Mouse (Mus musculus): Measurements from ENCODE around the gene Drc1. TPM values are rescaled to one million over a fixed set of nuclear protein-coding genes. Genes with fewer than 3 reads are reported as not detected.

The Drc1 gene
- polyA plus RNA-seq (2015; fragmentation: Nextera tagmentation; extraction: Ambion mirVana): not detected in 2 replicates

DNA sequence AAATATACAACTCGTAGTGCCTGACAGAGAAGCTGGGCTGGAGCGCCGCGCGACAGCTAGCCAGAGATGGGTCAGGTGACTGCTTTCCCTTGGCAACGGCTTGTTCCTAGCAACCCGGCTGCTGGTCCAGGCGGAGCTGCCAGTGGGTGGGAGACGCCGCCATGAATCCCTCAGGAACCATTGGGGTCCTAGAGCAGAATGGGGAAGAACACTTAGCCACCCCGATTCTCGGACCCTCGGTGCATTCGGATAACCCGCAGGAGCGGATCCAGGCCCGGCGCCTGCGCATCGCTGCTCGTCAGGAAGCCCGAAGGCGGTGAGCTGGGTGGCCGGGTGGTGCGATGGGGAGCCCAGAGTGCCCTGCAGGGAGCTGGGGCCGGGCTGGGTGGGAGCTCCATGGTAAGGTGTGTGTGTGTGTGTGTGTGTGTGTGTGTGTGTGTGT is at the start of gene Drc1:
Drc1 (plus strand) TSS at position 98 of the 442 bp plus-strand sequence.

DNA sequence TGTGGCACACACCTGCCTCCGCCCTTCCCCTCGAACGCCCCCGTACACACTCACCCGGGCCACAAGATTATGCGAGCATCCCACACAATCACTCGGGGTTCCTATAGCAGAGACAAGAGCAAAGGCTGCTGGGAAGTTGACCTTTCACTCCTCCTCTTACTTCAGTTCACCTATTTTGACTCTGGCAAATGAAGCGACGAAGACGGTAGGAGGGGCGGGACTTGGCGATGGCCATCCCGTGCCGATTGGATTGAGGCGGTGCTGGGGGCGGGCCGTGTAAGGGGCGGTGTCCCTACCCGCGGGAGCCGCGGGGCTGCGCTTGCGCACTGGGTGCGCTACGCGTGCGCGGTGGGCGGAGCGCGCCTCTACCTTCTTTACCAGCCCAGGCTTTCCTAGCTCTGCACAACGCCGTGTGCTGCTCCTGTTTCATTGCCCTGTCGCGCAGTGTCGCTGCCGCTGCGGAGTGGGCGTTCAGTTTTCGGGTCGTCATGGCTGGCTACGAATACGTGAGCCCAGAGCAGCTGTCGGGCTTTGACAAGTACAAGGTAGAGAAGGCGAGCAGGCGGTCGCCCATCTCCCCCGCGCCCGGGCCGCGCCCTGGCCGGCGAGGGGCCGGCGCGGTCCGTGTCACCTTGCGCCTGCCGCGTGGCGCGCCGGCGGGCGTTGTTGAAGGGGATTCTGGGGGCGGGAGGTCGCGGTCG is 48.8 kb upstream of the Drc1 start, which contains the start of gene Selenoi:
Selenoi (plus strand) TSS at position 311 of the 701 bp plus-strand sequence.

Other genes starting within 250 kb of the Drc1 start
- 230 and 261 TPM in 2 replicates for gene Tyms, start 207.8 kb upstream of the Drc1 start, polyA plus RNA-seq (2015; fragmentation: Nextera tagmentation; extraction: Ambion mirVana)
- gene Garem2, start 176.2 kb upstream of the Drc1 start, polyA plus RNA-seq (2015; fragmentation: Nextera tagmentation; extraction: Ambion mirVana): 0.02 TPM in 1 of 2 replicates, not detected in the other
- not detected in 2 replicates for gene 3110082J24Rik, start 175.3 kb upstream of the Drc1 start, polyA plus RNA-seq (2015; fragmentation: Nextera tagmentation; extraction: Ambion mirVana)
- 69.2 and 77.7 TPM in 2 replicates for gene Hadha, start 126.2 kb upstream of the Drc1 start, polyA plus RNA-seq (2015; fragmentation: Nextera tagmentation; extraction: Ambion mirVana)
- 100 and 103 TPM in 2 replicates for gene Hadhb, start 126.1 kb upstream of the Drc1 start, polyA plus RNA-seq (2015; fragmentation: Nextera tagmentation; extraction: Ambion mirVana)
- gene Adgrf3, start 75.7 kb upstream of the Drc1 start, polyA plus RNA-seq (2015; fragmentation: Nextera tagmentation; extraction: Ambion mirVana): 0.26 and 0.30 TPM in 2 replicates
- gene Selenoi, start 48.8 kb upstream of the Drc1 start, polyA plus RNA-seq (2015; fragmentation: Nextera tagmentation; extraction: Ambion mirVana): 11.6 and 12.6 TPM in 2 replicates
- 0.02 TPM in 1 of 2 replicates, not detected in the other for gene Otof, start 180.5 kb downstream of the Drc1 start, polyA plus RNA-seq (2015; fragmentation: Nextera tagmentation; extraction: Ambion mirVana)
- not detected in 2 replicates for gene 1700001C02Rik, start 184.7 kb downstream of the Drc1 start, polyA plus RNA-seq (2015; fragmentation: Nextera tagmentation; extraction: Ambion mirVana)

Measured in spleen, postnatal 0 days (tissue).